In genomic region chr9:96660510-96661244, GRCm38 (mm10) we compare ENCODE assay signal across 11 mouse cellular contexts. TPM values are rescaled to one million over a fixed set of nuclear protein-coding genes. Genes with fewer than 3 reads are reported as not detected.
DNase-seq lines count a peak whose midpoint lies in the region; ATAC-seq lines count a peak whose summit lies in the region.
"Had no signal": no experiment of that assay in that cellular context is flagged by ENCODE, and none has a peak within 500 bp of the region (broad histone marks: within the 10 kb centered on the region; RNA-seq: fewer than 3 reads in every experiment).

No protein-coding gene starts in this region.

- no peaks in the 10 kb centered on the region for H3K36me3 ChIP-seq in heart, embryonic 10.5 days
- H3K36me3 ChIP-seq: embryonic facial prominence, embryonic 15.5 days; liver, embryonic 15.5 days; neural tube, embryonic 12.5 days had no signal

- no peaks in the 10 kb centered on the region for H3K27me3 ChIP-seq in heart, embryonic 10.5 days (ENCODE audit: insufficient read depth, poor library complexity, severe bottlenecking)
- H3K27me3 ChIP-seq: embryonic facial prominence, embryonic 15.5 days; liver, embryonic 15.5 days; neural tube, embryonic 12.5 days had no signal

- H3K4me1 ChIP-seq in heart, embryonic 10.5 days = 0 out of 2 replicates have a peak, but pooled peaks cover 5% of the 10 kb centered on the region
- H3K4me1 ChIP-seq: embryonic facial prominence, embryonic 15.5 days; liver, embryonic 15.5 days; neural tube, embryonic 12.5 days had no signal

- DNase-seq in heart, adult 11 months = peak; percentile 52
- DNase-seq in heart, adult 8-10 months (ENCODE audit: low spot score) = no peak
- peak; percentile 57 for DNase-seq in CD4-positive, CD25-positive, alpha-beta regulatory T cell, adult 2 months (ENCODE audit: low read depth, low spot score)
- DNase-seq in brain, adult 2 months (ENCODE audit: low read depth, low spot score) = peak; percentile 61
- no peak for DNase-seq in heart, embryonic 10.5 days (ENCODE audit: low spot score)
- DNase-seq in cerebellum, postnatal 36 days = no peak
- no peak for DNase-seq in urinary bladder, postnatal 25 days (ENCODE audit: low spot score)

- WGBS in heart, embryonic 10.5 days = 76% methylated on average over 10 of the region's 10 CpGs

- no peaks in the 10 kb centered on the region for H3K9me3 ChIP-seq in heart, embryonic 10.5 days
- H3K9me3 ChIP-seq: embryonic facial prominence, embryonic 15.5 days; liver, embryonic 15.5 days; neural tube, embryonic 12.5 days had no signal

- no peak overlapping the region for H3K27ac ChIP-seq in heart, embryonic 10.5 days
- H3K27ac ChIP-seq: embryonic facial prominence, embryonic 15.5 days; liver, embryonic 15.5 days; neural tube, embryonic 12.5 days had no signal

- H3K4me3 ChIP-seq in heart, embryonic 10.5 days = no peak overlapping the region
- H3K4me3 ChIP-seq: embryonic facial prominence, embryonic 15.5 days; liver, embryonic 15.5 days; neural tube, embryonic 12.5 days had no signal

- ATAC-seq in inflammation-experienced regulatory T-cells, adult 6 months = peak; percentile 67

RNA-seq across cellular contexts. Expression of gene Rasa2, which starts 29.3 kb away (rescaled TPM):
- 1 to 10 TPM; 4.6 to 6.4 (median 5.4) TPM for total RNA-seq in heart, adult 8-10 months (2022)
- 10 to 100 TPM; 31.5 to 41.1 (median 34.3) TPM for polyA plus RNA-seq in inflammation-experienced regulatory T-cells, adult 6 months (2017; shearing (Covaris generic))
- 14.2 and 15.8 TPM in 2 replicates for polyA plus RNA-seq in heart, embryonic 10.5 days (2016; fragmentation: Nextera tagmentation; extraction: Ambion mirVana)

Comparison
In these comparisons a context has a peak if more than half of its experiments do, and no peak if none do; other contexts are left out.
1. DNase-seq: peak in heart, adult 11 months (single experiment), CD4-positive, CD25-positive, alpha-beta regulatory T cell, adult 2 months (single experiment) and brain, adult 2 months (single experiment); none in heart, adult 8-10 months (single experiment), heart, embryonic 10.5 days (single experiment), cerebellum, postnatal 36 days (0 of 2) and urinary bladder, postnatal 25 days (single experiment).